Mouse (Mus musculus): ENCODE results near the gene Hist2h3c2. TPM values are rescaled to one million over a fixed set of nuclear protein-coding genes. Genes with fewer than 3 reads are reported as not detected.
"Not testable (repeated sequence)": the region's sequence is repeated elsewhere in the genome, so short reads cannot be mapped to it uniquely, and the experiment has no call there.

The Hist2h3c2 gene
- polyA plus RNA-seq, 1 experiment, result 5.1 TPM

- not testable (repeated sequence) for H3K27me3 ChIP-seq (ENCODE audit: control insufficient read depth, insufficient read depth, insufficient read length); H3K79me2 ChIP-seq (ENCODE audit: control insufficient read depth, insufficient read depth); H3K79me3 ChIP-seq (ENCODE audit: low read depth); H3K36me3 ChIP-seq (ENCODE audit: control insufficient read depth, insufficient read depth)
- Histone ChIP-seq H3K4me3 (ENCODE audit: insufficient read depth, poor library complexity, severe bottlenecking) (peak within 1 kb of the TSS; percentile 18), H3ac (ENCODE audit: control insufficient read depth, insufficient read length, low read depth) (peak within 1 kb of the TSS; percentile 91)
- TF ChIP-seq CEBPB (IDR thresholded peaks at IDR 0.05; ENCODE audit: low read depth), result peak; percentile 71
These were observed 6.3 kb upstream of the Hist2h3c2 start, which contains the start of gene Hist2h2aa1 for GRCm38 (mm10) chr3:96245003-96245886. Gene Hist2h2aa1 (plus strand): TSS chr3:96245497.

GRCm38 (mm10) chr3:96243921-96244572, 5.1 kb upstream of the Hist2h3c2 start:
- peaks cover 2% of the 10 kb centered on the region for H3K79me3 ChIP-seq (ENCODE audit: low read depth)

GRCm38 (mm10) chr3:96240799-96241197, 1.9 kb upstream of the Hist2h3c2 start:
- no peaks in the 10 kb centered on the region for H3K36me3 ChIP-seq (ENCODE audit: control insufficient read depth, insufficient read depth)
- H3K79me2 ChIP-seq (ENCODE audit: control insufficient read depth, insufficient read depth), result no peaks in the 10 kb centered on the region
- no peak overlapping the region for H3ac ChIP-seq (ENCODE audit: control insufficient read depth, insufficient read length, low read depth)
- H3K79me3 ChIP-seq (ENCODE audit: low read depth), result no peaks in the 10 kb centered on the region
- TF ChIP-seq MAX (IDR thresholded peaks at IDR 0.05), result no peak
- TF ChIP-seq CEBPB (IDR thresholded peaks at IDR 0.05; ENCODE audit: low read depth), result no peak
- no peak for TF ChIP-seq CTCF (IDR thresholded peaks at IDR 0.05; ENCODE audit: control insufficient read depth, insufficient read depth, insufficient read length)
- TF ChIP-seq MYOG (IDR thresholded peaks at IDR 0.05; ENCODE audit: control insufficient read depth, extremely low read depth, insufficient read length), result no peak
- TF ChIP-seq MYOD1 (IDR thresholded peaks at IDR 0.05; ENCODE audit: control insufficient read depth, insufficient read length, low read depth), result no peak
- TF ChIP-seq USF1 (IDR thresholded peaks at IDR 0.05; ENCODE audit: low read depth), result no peak
- TF ChIP-seq FOSL1 (IDR thresholded peaks at IDR 0.05; ENCODE audit: insufficient read depth, low read length, poor library complexity, severe bottlenecking), result no peak
- no peaks in the 10 kb centered on the region for H3K27me3 ChIP-seq (ENCODE audit: control insufficient read depth, insufficient read depth, insufficient read length)
- no peak overlapping the region for H3K4me3 ChIP-seq (ENCODE audit: insufficient read depth, poor library complexity, severe bottlenecking)

More at GRCm38 (mm10) chr3:96243921-96244572, 5.1 kb upstream of the Hist2h3c2 start:
- H3ac ChIP-seq (ENCODE audit: control insufficient read depth, insufficient read length, low read depth), result peak overlapping the region; percentile 2
- no peaks in the 10 kb centered on the region for H3K36me3 ChIP-seq (ENCODE audit: control insufficient read depth, insufficient read depth)
- no peaks in the 10 kb centered on the region for H3K27me3 ChIP-seq (ENCODE audit: control insufficient read depth, insufficient read depth, insufficient read length)
- H3K79me2 ChIP-seq (ENCODE audit: control insufficient read depth, insufficient read depth), result no peaks in the 10 kb centered on the region
- TF ChIP-seq MYOD1 (IDR thresholded peaks at IDR 0.05; ENCODE audit: control insufficient read depth, insufficient read length, low read depth) (no peak), CTCF (IDR thresholded peaks at IDR 0.05; ENCODE audit: control insufficient read depth, insufficient read depth, insufficient read length) (no peak), MYOG (IDR thresholded peaks at IDR 0.05; ENCODE audit: control insufficient read depth, extremely low read depth, insufficient read length) (no peak), USF1 (IDR thresholded peaks at IDR 0.05; ENCODE audit: low read depth) (no peak), FOSL1 (IDR thresholded peaks at IDR 0.05; ENCODE audit: insufficient read depth, low read length, poor library complexity, severe bottlenecking) (no peak), CEBPB (IDR thresholded peaks at IDR 0.05; ENCODE audit: low read depth) (no peak), MAX (IDR thresholded peaks at IDR 0.05) (no peak)
- no peak overlapping the region for H3K4me3 ChIP-seq (ENCODE audit: insufficient read depth, poor library complexity, severe bottlenecking)

- not testable (repeated sequence) for H3K79me2 ChIP-seq (ENCODE audit: control insufficient read depth, insufficient read depth); H3K79me3 ChIP-seq (ENCODE audit: low read depth); H3K27me3 ChIP-seq (ENCODE audit: control insufficient read depth, insufficient read depth, insufficient read length); H3K36me3 ChIP-seq (ENCODE audit: control insufficient read depth, insufficient read depth)
- Histone ChIP-seq H3ac (ENCODE audit: control insufficient read depth, insufficient read length, low read depth) (peak within 1 kb of the TSS; percentile 35), H3K4me3 (ENCODE audit: insufficient read depth, poor library complexity, severe bottlenecking) (peak within 1 kb of the TSS; percentile 29)
These were observed 1.2 kb upstream of the Hist2h3c2 start, which contains the start of gene Hist2h2aa2 for GRCm38 (mm10) chr3:96239949-96240798. Gene Hist2h2aa2 (minus strand): TSS chr3:96240276.

- no peaks in the 10 kb centered on the region for H3K36me3 ChIP-seq (ENCODE audit: control insufficient read depth, insufficient read depth)
- H3K4me3 ChIP-seq (ENCODE audit: insufficient read depth, poor library complexity, severe bottlenecking), result peak overlapping the region; percentile 42
- H3ac ChIP-seq (ENCODE audit: control insufficient read depth, insufficient read length, low read depth), result peak overlapping the region; percentile 68
- H3K27me3 ChIP-seq (ENCODE audit: control insufficient read depth, insufficient read depth, insufficient read length), result no peaks in the 10 kb centered on the region
- TF ChIP-seq MYOG (IDR thresholded peaks at IDR 0.05; ENCODE audit: control insufficient read depth, extremely low read depth, insufficient read length), result no peak
- TF ChIP-seq MAX (IDR thresholded peaks at IDR 0.05), result no peak
- TF ChIP-seq MYOD1 (IDR thresholded peaks at IDR 0.05; ENCODE audit: control insufficient read depth, insufficient read length, low read depth), result no peak
- no peak for TF ChIP-seq FOSL1 (IDR thresholded peaks at IDR 0.05; ENCODE audit: insufficient read depth, low read length, poor library complexity, severe bottlenecking)
- TF ChIP-seq CEBPB (IDR thresholded peaks at IDR 0.05; ENCODE audit: low read depth), result no peak
- no peak for TF ChIP-seq USF1 (IDR thresholded peaks at IDR 0.05; ENCODE audit: low read depth)
- TF ChIP-seq CTCF (IDR thresholded peaks at IDR 0.05; ENCODE audit: control insufficient read depth, insufficient read depth, insufficient read length), result no peak
- H3K79me2 ChIP-seq (ENCODE audit: control insufficient read depth, insufficient read depth), result no peaks in the 10 kb centered on the region
- H3K79me3 ChIP-seq (ENCODE audit: low read depth), result no peaks in the 10 kb centered on the region
These were observed 919 bp downstream of the Hist2h3c2 start for GRCm38 (mm10) chr3:96237904-96238511.
